Mouse (Mus musculus): ENCODE data around the gene Gdf11.

DNA sequence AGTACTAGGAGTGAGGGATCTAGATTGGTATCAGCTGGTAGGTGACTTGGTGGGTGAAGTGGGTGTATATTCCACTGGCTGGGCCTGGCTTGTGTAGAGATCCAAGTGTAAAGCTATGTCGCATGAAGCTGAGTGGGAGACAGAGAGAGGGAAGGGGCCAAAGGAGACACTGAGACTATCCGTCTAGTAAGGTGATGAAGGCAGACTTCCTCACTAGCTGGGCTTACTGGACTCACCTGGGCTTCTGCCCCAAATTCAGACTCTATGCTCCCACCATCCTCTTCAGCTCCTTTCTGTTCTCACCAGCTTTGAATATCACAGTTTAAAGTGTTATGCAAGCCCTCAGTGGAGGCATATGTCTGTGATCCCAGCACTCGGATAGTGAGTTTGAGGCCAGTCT is 25.1 kb upstream of the Gdf11 start:
- TF ChIP-seq TCF12 (IDR thresholded peaks at IDR 0.05; ENCODE audit: low read depth, low read length), result no peak
- no peak for TF ChIP-seq MAX (IDR thresholded peaks at IDR 0.05; ENCODE audit: low read length)

Data from CH12.LX (cell line).